Mouse (Mus musculus) embryonic facial prominence, embryonic 11.5 days (tissue): ENCODE results near the gene P4ha1. TPM values are rescaled to one million over a fixed set of nuclear protein-coding genes. Genes with fewer than 3 reads are reported as not detected.

Experiments used
- ATAC-seq: fragments of 200-750 bp; cut with Nextera tagmentation; replicated peaks from 2 replicates; pipeline ENCODE4 v1.8.0; 2017; ENCODE audit warnings: low read depth; ENCODE audit not compliant: insufficient number of reproducible peaks, low FRiP score, low TSS enrichment
- DNase-seq: peaks from one replicate; pipeline ENCODE4 v3.0.0-alpha.2; 2015; ENCODE audit warnings: low spot score
- H3K27ac ChIP-seq: fragments of 300-500 bp; sonication (generic); replicated peaks from 2 replicates; pipeline ENCODE4 v1.5.1; 2014; ENCODE audit warnings: mild to moderate bottlenecking, low read depth, low read length, control low read depth
- H3K27me3 ChIP-seq: fragments of 300-500 bp; sonication (generic); 2 replicates; pipeline ENCODE4 v1.6.1; 2014; ENCODE audit warnings: mild to moderate bottlenecking, low read length, moderate library complexity, mixed read lengths; ENCODE audit not compliant: control insufficient read depth, insufficient read depth
- H3K36me3 ChIP-seq: fragments of 300-500 bp; sonication (generic); replicated peaks from 2 replicates; pipeline ENCODE4 v1.6.1; 2014; ENCODE audit warnings: low read depth, mild to moderate bottlenecking, low read length, moderate library complexity, mixed read lengths; ENCODE audit not compliant: control insufficient read depth, insufficient read depth
- H3K4me1 ChIP-seq: fragments of 300-500 bp; sonication (generic); 2 replicates; pipeline ENCODE4 v1.6.1; 2014; ENCODE audit warnings: low read length, mixed read lengths; ENCODE audit not compliant: control insufficient read depth, insufficient read depth
- H3K4me2 ChIP-seq: fragments of 300-500 bp; sonication (generic); 2 replicates; pipeline ENCODE4 v1.6.1; 2014; ENCODE audit warnings: low read depth, mild to moderate bottlenecking, control low read depth, low read length, moderate library complexity
- H3K4me3 ChIP-seq: fragments of 300-500 bp; sonication (generic); 2 replicates; pipeline ENCODE4 v1.5.1; 2014; ENCODE audit warnings: low read depth, low read length, control low read depth
- H3K9ac ChIP-seq: fragments of 300-500 bp; sonication (generic); replicated peaks from 2 replicates; pipeline ENCODE4 v1.6.1; 2014; ENCODE audit warnings: mild to moderate bottlenecking, control low read depth, low read length
- H3K9me3 ChIP-seq: fragments of 300-500 bp; sonication (generic); replicated peaks from 2 replicates; pipeline ENCODE4 v1.6.1; 2016; ENCODE audit warnings: mild to moderate bottlenecking, low read length, inconsistent platforms, mixed read lengths; ENCODE audit not compliant: control insufficient read depth
- WGBS: fragments of 180-500 bp; shearing (Covaris S2); extraction: QIAGEN DNeasy Blood & Tissue Kit; methylation state at CpG from one replicate; pipeline ENCODE4 v1.1.7; 2014; 5-methylcytosine and 5-hydroxymethylcytosine counted together
- polyA plus RNA-seq: library from polyadenylated mRNA; unstranded; fragments of >200 nt; fragmentation: Nextera tagmentation; extraction: Ambion mirVana; gene quantifications from 2 replicates; pipeline ENCODE4 v1.2.1, GENCODE M21; 2014

Gene P4ha1
- polyA plus RNA-seq, 1 experiment from 2014 or later = 63.3 TPM

GRCm38 (mm10) chr10:59364551-59364950 lies 41.5 kb downstream of the P4ha1 start:
- peaks cover 11% of the 10 kb centered on the region for H3K36me3 ChIP-seq
- H3K4me3 ChIP-seq = no peak overlapping the region
- ATAC-seq (no peak), DNase-seq (no peak)
- H3K4me1 ChIP-seq = no peaks in the 10 kb centered on the region
- no peaks in the 10 kb centered on the region for H3K9me3 ChIP-seq
- H3K4me2 ChIP-seq = no peak overlapping the region
- no peak overlapping the region for H3K27ac ChIP-seq
- no peaks in the 10 kb centered on the region for H3K27me3 ChIP-seq
- H3K9ac ChIP-seq = no peak overlapping the region
- WGBS = 93% methylated on average over 3 of the region's 3 CpGs

GRCm38 (mm10) chr10:59365804-59366589 lies 42.9 kb downstream of the P4ha1 start:
- ATAC-seq = no peak
- Histone ChIP-seq H3K36me3 (peaks cover 11% of the 10 kb centered on the region), H3K4me2 (no peak overlapping the region), H3K27me3 (no peaks in the 10 kb centered on the region), H3K9me3 (no peaks in the 10 kb centered on the region), H3K4me1 (no peaks in the 10 kb centered on the region), H3K9ac (no peak overlapping the region), H3K27ac (no peak overlapping the region), H3K4me3 (no peak overlapping the region)
- 87% methylated on average over 5 of the region's 5 CpGs for WGBS
- no peak for DNase-seq

GRCm38 (mm10) chr10:59366746-59367145 lies 43.6 kb downstream of the P4ha1 start:
- Histone ChIP-seq H3K27ac (no peak overlapping the region), H3K9me3 (no peaks in the 10 kb centered on the region), H3K4me2 (no peak overlapping the region), H3K27me3 (no peaks in the 10 kb centered on the region), H3K4me1 (no peaks in the 10 kb centered on the region), H3K4me3 (no peak overlapping the region), H3K9ac (no peak overlapping the region), H3K36me3 (peaks cover 11% of the 10 kb centered on the region)
- no peak for DNase-seq
- 97% methylated on average over 4 of the region's 4 CpGs for WGBS
- ATAC-seq = no peak

GRCm38 (mm10) chr10:59367206-59367605 lies 44.1 kb downstream of the P4ha1 start:
- Histone ChIP-seq H3K4me3 (no peak overlapping the region), H3K9ac (no peak overlapping the region), H3K4me1 (no peaks in the 10 kb centered on the region), H3K4me2 (no peak overlapping the region), H3K27ac (no peak overlapping the region), H3K9me3 (no peaks in the 10 kb centered on the region), H3K36me3 (peaks cover 11% of the 10 kb centered on the region), H3K27me3 (no peaks in the 10 kb centered on the region)
- WGBS = 83% methylated on average over 4 of the region's 4 CpGs
- DNase-seq (no peak), ATAC-seq (no peak)

GRCm38 (mm10) chr10:59368729-59369128 lies 45.6 kb downstream of the P4ha1 start:
- Histone ChIP-seq H3K4me2 (no peak overlapping the region), H3K36me3 (peaks cover 11% of the 10 kb centered on the region), H3K4me1 (no peaks in the 10 kb centered on the region), H3K27me3 (no peaks in the 10 kb centered on the region), H3K9me3 (no peaks in the 10 kb centered on the region), H3K9ac (no peak overlapping the region), H3K27ac (no peak overlapping the region), H3K4me3 (no peak overlapping the region)
- WGBS = 89% methylated on average over 8 of the region's 8 CpGs
- DNase-seq (no peak), ATAC-seq (no peak)

- H3K4me1 ChIP-seq = no peaks in the 10 kb centered on the region
- 93% methylated on average over 9 of the region's 9 CpGs for WGBS
- H3K27me3 ChIP-seq = no peaks in the 10 kb centered on the region
- ATAC-seq (no peak), DNase-seq (no peak)
- no peaks in the 10 kb centered on the region for H3K9me3 ChIP-seq
- H3K4me2 ChIP-seq = no peak overlapping the region
- peaks cover 8% of the 10 kb centered on the region for H3K36me3 ChIP-seq
- no peak overlapping the region for H3K4me3 ChIP-seq
- no peak overlapping the region for H3K9ac ChIP-seq
- H3K27ac ChIP-seq = no peak overlapping the region
Observed at GRCm38 (mm10) chr10:59369426-59369825, 46.3 kb downstream of the P4ha1 start.

- no peak overlapping the region for H3K9ac ChIP-seq
- H3K36me3 ChIP-seq = no peaks in the 10 kb centered on the region; the same call in 1 of the 2 replicates
- no peaks in the 10 kb centered on the region for H3K4me1 ChIP-seq
- DNase-seq = no peak
- no peaks in the 10 kb centered on the region for H3K9me3 ChIP-seq
- no peaks in the 10 kb centered on the region for H3K27me3 ChIP-seq
- H3K27ac ChIP-seq = no peak overlapping the region
- no peak overlapping the region for H3K4me3 ChIP-seq
- no peak for ATAC-seq
- 85% methylated on average over 10 of the region's 10 CpGs for WGBS
- no peak overlapping the region for H3K4me2 ChIP-seq
Observed at GRCm38 (mm10) chr10:59377906-59378305, 54.8 kb downstream of the P4ha1 start.

- 91% methylated on average over 4 of the region's 4 CpGs for WGBS
Observed at GRCm38 (mm10) chr10:59378728-59379127, 55.6 kb downstream of the P4ha1 start.

More at GRCm38 (mm10) chr10:59378728-59379127, 55.6 kb downstream of the P4ha1 start:
- H3K9me3 ChIP-seq = no peaks in the 10 kb centered on the region
- no peak overlapping the region for H3K9ac ChIP-seq
- DNase-seq = no peak
- no peak for ATAC-seq
- H3K36me3 ChIP-seq = no peaks in the 10 kb centered on the region; the same call in 1 of the 2 replicates
- H3K27me3 ChIP-seq = no peaks in the 10 kb centered on the region
- H3K4me2 ChIP-seq = no peak overlapping the region
- H3K4me1 ChIP-seq = no peaks in the 10 kb centered on the region
- no peak overlapping the region for H3K27ac ChIP-seq
- H3K4me3 ChIP-seq = no peak overlapping the region
